Mouse (Mus musculus) ES-E14 (cell line): ENCODE data around the gene Hspb2.

ENCODE experiments used
- CHD2 ChIP-seq: IDR thresholded peaks from 2 replicates; pipeline ENCODE4 v1.6.1; 2014; ENCODE audit warnings: mild to moderate bottlenecking, low read depth, low read length, inconsistent platforms
- MAFK ChIP-seq: IDR thresholded peaks from 2 replicates; pipeline ENCODE4 v1.6.1; 2014; ENCODE audit warnings: mild to moderate bottlenecking, low read depth, low read length, inconsistent platforms; ENCODE audit not compliant: insufficient read depth
- ZC3H11A ChIP-seq: IDR thresholded peaks from 2 replicates; pipeline ENCODE4 v1.6.1; 2012; ENCODE audit warnings: low read depth, mild to moderate bottlenecking, inconsistent platforms, low read length, borderline replicate concordance
- ZNF384 ChIP-seq: IDR thresholded peaks from 2 replicates; pipeline ENCODE4 v1.6.1; 2012; ENCODE audit warnings: low read depth, low read length, inconsistent platforms

GRCm38 (mm10) chr9:50727925-50728651, 24.1 kb downstream of the Hspb2 start:
- TF ChIP-seq CHD2 (no peak), ZNF384 (no peak), ZC3H11A (no peak), MAFK (no peak)
